Mouse (Mus musculus): ENCODE data around the gene Zfp839.

DNA sequence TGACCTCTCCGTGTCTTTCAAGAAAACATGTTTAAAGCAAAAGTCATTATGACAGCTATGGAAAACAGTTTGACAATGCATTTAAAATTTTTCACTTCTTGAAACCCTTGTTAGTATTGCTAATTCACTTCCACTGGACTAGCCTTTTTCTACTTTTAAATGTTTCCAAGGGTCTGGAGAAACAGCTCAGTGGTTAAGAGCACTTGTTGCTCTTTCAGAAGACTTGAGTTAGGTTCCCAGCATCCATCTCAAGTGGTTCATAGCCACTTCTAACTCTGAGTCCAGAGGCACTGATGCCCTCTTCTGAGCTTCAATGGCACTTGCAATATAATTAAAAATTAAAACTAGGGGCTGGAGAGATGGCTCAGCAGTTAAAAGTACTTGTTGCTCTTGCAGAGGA, 41.8 kb downstream of the Zfp839 start:
- TF ChIP-seq CTCF (IDR thresholded peaks at IDR 0.05; ENCODE audit: borderline replicate concordance, insufficient read depth, low read depth, low read length) (no peak), POLR2A (IDR thresholded peaks at IDR 0.05; ENCODE audit: borderline replicate concordance, insufficient read depth, low read length) (no peak)
